Mouse (Mus musculus): ENCODE data around the gene Whrn. TPM values are rescaled to one million over a fixed set of nuclear protein-coding genes. Genes with fewer than 3 reads are reported as not detected.
A peak's percentile ranks its signal among the peaks of the same experiment; 100 is the strongest.

The Whrn gene
- polyA plus RNA-seq, 1 experiment from 2014 or later: 1.9 TPM

DNA sequence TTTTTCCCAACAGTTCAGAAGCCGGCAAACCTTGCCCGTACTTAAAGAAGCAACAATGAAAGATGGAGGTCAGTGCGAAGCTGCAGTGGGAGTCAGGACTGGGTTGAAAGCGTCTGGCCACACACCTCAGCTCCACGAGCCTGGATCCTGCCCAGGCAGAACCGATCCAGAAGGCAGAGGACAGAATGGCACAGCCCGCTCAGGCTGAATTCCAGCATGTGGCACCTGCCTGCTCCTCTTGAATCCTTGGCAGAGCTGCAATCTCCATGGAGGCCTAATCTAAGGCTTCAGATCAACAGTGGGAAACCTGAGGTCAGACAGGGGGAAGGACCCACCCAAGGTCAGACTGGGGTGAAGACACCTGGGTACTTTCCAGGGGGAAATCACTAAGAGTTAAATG, 54.2 kb downstream of the Whrn start:
- Histone ChIP-seq H3K4me1 (replicated peaks) (peaks cover 16% of the 10 kb centered on the region), H3K4me3 (no peak overlapping the region), H3K36me3 (no peaks in the 10 kb centered on the region), H3K4me2 (no peak overlapping the region), H3K9me3 (replicated peaks) (0 out of 2 replicates have a peak, but pooled peaks cover 5% of the 10 kb centered on the region), H3K27me3 (no peaks in the 10 kb centered on the region), H3K9ac (no peak overlapping the region), H3K27ac (no peak overlapping the region)
- WGBS: 87% methylated on average over 7 of the region's 7 CpGs
- no peak for ATAC-seq (replicated peaks; ENCODE audit: insufficient number of reproducible peaks, insufficient read depth, low FRiP score, low read depth)

DNA sequence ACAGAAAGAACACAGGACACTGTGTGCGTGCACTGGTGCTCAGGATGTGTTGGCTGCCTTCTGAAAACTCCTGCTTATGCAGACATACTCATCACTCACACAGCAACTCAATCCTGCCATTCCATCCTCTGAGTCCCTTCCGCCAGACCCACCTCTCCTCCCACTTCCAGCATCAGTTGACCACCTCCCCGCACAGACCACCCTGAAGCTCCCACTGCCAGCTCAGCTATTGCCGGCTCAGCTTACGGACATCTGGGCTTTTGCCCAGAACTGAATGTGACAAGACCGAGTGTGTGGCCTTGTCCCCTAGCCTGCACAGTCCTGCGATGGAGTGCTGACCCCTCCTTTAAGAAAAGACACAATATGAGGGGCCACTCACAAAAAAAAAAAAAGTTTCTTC, 55.5 kb downstream of the Whrn start:
- Histone ChIP-seq H3K9ac (no peak overlapping the region), H3K4me2 (no peak overlapping the region), H3K36me3 (no peaks in the 10 kb centered on the region), H3K27me3 (no peaks in the 10 kb centered on the region), H3K4me3 (no peak overlapping the region), H3K27ac (no peak overlapping the region), H3K9me3 (replicated peaks) (no peaks in the 10 kb centered on the region), H3K4me1 (replicated peaks) (peaks cover 17% of the 10 kb centered on the region)
- no peak for ATAC-seq (replicated peaks; ENCODE audit: insufficient number of reproducible peaks, insufficient read depth, low FRiP score, low read depth)
- 58% methylated on average over 7 of the region's 7 CpGs for WGBS

DNA sequence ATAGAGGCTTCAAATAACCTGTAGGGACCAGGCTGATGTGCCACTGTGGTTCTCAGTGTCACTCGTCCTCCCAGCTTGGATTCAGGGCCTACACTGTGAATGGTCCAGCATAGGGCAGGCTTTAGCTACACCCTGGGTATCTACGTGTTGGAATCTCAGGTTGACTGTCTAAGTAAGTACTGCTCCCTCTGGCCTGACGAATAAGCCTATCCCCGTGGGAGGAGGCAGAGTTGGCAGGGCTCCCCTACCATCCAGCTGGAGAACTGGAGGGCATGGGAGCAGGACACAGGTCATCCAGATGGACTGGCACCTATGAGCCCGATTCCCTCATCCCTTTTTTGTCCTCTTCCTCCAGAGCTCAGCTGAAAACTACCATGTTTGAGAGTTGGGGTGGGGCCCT, 57.8 kb downstream of the Whrn start:
- 68% methylated on average over 5 of the region's 5 CpGs for WGBS
- no peak for ATAC-seq (replicated peaks; ENCODE audit: insufficient number of reproducible peaks, insufficient read depth, low FRiP score, low read depth)
- H3K27ac ChIP-seq: peak overlapping the region; percentile 44

DNA sequence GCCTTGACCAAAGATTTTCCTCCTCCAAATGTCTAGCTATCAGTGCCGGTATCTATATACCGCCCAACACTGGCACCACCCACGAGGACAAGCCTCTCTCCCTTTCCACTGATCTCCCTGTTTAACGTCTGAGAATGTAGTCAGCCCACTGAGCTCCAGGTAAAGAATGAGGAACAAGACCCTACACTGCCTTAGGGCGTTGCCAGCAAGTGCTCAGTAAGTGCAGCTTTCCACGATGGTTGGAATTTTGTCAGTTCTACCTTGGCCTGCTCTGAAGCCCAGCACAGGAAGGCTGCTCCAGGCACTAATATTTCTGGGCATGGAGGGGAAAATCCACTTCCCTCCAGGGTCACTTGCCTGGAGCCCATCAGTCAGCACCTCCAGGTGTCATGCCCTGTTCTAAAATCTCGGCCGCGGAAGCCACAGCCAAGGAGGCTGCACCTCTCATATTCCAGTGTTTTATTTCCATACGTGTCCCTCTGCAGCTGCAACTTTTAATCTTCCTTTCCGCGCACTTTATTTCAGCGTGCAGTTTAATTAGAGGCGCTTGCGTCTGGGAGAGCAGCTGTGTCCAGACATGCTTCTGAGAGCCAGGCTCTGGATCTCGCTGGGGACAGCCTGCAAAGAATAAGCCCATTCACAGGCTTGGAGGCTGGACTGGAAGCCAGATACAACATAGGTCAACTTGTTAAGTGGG, 58.5 kb downstream of the Whrn start:
- Histone ChIP-seq H3K9me3 (replicated peaks) (no peaks in the 10 kb centered on the region), H3K36me3 (no peaks in the 10 kb centered on the region), H3K4me1 (replicated peaks) (peaks cover 17% of the 10 kb centered on the region), H3K27me3 (no peaks in the 10 kb centered on the region), H3K4me2 (no peak overlapping the region), H3K4me3 (no peak overlapping the region), H3K9ac (no peak overlapping the region), H3K27ac (peak overlapping the region; percentile 44)
- peak; percentile 63; the same call in 1 of the 2 replicates for ATAC-seq (replicated peaks; ENCODE audit: insufficient number of reproducible peaks, insufficient read depth, low FRiP score, low read depth)
- 33% methylated on average over 16 of the region's 16 CpGs for WGBS

More for the DNA sequence above, 57.8 kb downstream of the Whrn start:
- H3K9ac ChIP-seq: no peak overlapping the region
- H3K4me3 ChIP-seq: no peak overlapping the region
- H3K9me3 ChIP-seq (replicated peaks): no peaks in the 10 kb centered on the region
- H3K4me2 ChIP-seq: no peak overlapping the region
- no peaks in the 10 kb centered on the region for H3K36me3 ChIP-seq
- peaks cover 17% of the 10 kb centered on the region for H3K4me1 ChIP-seq (replicated peaks)
- no peaks in the 10 kb centered on the region for H3K27me3 ChIP-seq

GRCm38 (mm10) chr4:63435402-63435801, 60.4 kb downstream of the Whrn start:
- H3K4me1 ChIP-seq (replicated peaks): peaks cover 17% of the 10 kb centered on the region
- H3K9ac ChIP-seq: no peak overlapping the region
- no peak overlapping the region for H3K27ac ChIP-seq
- no peaks in the 10 kb centered on the region for H3K27me3 ChIP-seq
- no peaks in the 10 kb centered on the region for H3K36me3 ChIP-seq
- WGBS: 72% methylated on average over 9 of the region's 9 CpGs
- H3K4me3 ChIP-seq: no peak overlapping the region
- H3K4me2 ChIP-seq: no peak overlapping the region
- no peak for ATAC-seq (replicated peaks; ENCODE audit: insufficient number of reproducible peaks, insufficient read depth, low FRiP score, low read depth)
- no peaks in the 10 kb centered on the region for H3K9me3 ChIP-seq (replicated peaks)

DNA sequence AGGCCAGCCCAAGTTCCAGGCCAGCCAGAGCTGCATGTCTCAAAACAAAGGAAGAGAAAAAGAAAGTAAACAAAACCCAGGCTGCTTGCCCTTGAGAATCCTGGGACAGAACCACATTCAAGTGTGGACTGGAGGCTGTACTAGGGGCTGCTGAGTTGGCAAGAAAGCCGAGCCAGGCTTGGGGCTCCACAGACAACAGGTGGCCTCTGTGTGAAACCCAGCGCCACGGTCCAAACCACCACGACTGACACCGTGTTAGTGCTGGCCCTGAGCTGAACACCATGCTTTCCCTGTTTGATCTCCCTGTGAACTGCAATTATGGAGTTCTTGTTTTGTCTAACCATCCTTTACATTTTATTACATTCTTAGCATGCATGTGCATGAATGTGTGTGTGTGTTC, 64.7 kb downstream of the Whrn start:
- H3K9ac ChIP-seq: no peak overlapping the region
- H3K4me1 ChIP-seq (replicated peaks): no peaks in the 10 kb centered on the region
- H3K4me3 ChIP-seq: no peak overlapping the region
- H3K36me3 ChIP-seq: no peaks in the 10 kb centered on the region
- H3K27me3 ChIP-seq: no peaks in the 10 kb centered on the region
- H3K27ac ChIP-seq: no peak overlapping the region
- no peak for ATAC-seq (replicated peaks; ENCODE audit: insufficient number of reproducible peaks, insufficient read depth, low FRiP score, low read depth)
- no peaks in the 10 kb centered on the region for H3K9me3 ChIP-seq (replicated peaks)
- WGBS: 76% methylated on average over 5 of the region's 5 CpGs
- no peak overlapping the region for H3K4me2 ChIP-seq

DNA sequence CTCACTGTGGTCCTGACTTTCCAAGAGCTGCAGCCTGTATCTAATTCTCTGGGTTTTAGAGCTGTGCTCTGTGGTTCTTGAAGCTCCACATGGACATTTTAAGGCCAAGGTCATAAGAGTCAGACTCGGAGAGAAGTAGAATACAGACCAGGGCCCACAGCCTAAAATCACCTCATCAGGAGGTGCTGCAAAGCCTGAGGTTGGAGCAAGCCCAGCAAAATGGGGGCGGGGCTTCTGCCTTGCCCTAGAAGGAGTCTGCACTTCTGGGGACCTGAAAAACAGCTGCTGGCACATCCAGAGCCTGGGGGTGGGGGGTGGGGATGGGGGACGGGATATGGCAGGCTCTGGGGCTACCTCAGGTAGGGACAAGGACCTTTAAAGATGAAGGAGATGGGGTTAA, 65.4 kb downstream of the Whrn start:
- Histone ChIP-seq H3K27me3 (no peaks in the 10 kb centered on the region), H3K4me2 (no peak overlapping the region), H3K36me3 (no peaks in the 10 kb centered on the region), H3K9ac (no peak overlapping the region), H3K27ac (no peak overlapping the region), H3K9me3 (replicated peaks) (no peaks in the 10 kb centered on the region), H3K4me3 (no peak overlapping the region), H3K4me1 (replicated peaks) (no peaks in the 10 kb centered on the region)
- WGBS: 39% methylated on average over 3 of the region's 3 CpGs
- ATAC-seq (replicated peaks; ENCODE audit: insufficient number of reproducible peaks, insufficient read depth, low FRiP score, low read depth): no peak

- H3K9me3 ChIP-seq (replicated peaks): no peaks in the 10 kb centered on the region
- H3K27ac ChIP-seq: no peak overlapping the region
- H3K4me1 ChIP-seq (replicated peaks): no peaks in the 10 kb centered on the region
- no peaks in the 10 kb centered on the region for H3K27me3 ChIP-seq
- H3K36me3 ChIP-seq: no peaks in the 10 kb centered on the region
- H3K4me3 ChIP-seq: no peak overlapping the region
- ATAC-seq (replicated peaks; ENCODE audit: insufficient number of reproducible peaks, insufficient read depth, low FRiP score, low read depth): no peak
- H3K4me2 ChIP-seq: no peak overlapping the region
- H3K9ac ChIP-seq: no peak overlapping the region
- 61% methylated on average over 8 of the region's 8 CpGs for WGBS
Observed at GRCm38 (mm10) chr4:63426308-63426707, 69.5 kb downstream of the Whrn start.

DNA sequence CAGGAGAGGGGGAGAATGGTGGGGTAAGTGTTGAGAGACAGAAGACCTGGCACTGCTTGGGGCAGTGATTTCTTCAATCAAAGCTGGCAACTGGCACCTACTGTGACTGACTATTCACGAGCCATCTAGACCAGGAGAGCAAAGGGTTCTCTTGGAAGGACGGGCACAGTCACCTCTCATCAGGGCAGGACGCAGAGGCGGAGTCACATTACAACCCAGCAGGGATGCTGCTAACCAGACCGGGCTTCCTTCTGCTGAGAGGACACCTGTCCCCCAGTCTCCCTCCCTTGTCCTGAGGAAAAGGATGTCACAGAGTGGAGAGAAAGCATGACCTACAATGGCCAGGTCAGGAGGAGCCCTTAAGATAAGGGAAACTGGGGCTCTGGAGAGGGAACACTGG, 72.0 kb downstream of the Whrn start:
- no peak overlapping the region for H3K9ac ChIP-seq
- 26% methylated on average over 5 of the region's 5 CpGs for WGBS
- H3K9me3 ChIP-seq (replicated peaks): no peaks in the 10 kb centered on the region
- no peaks in the 10 kb centered on the region for H3K27me3 ChIP-seq
- H3K36me3 ChIP-seq: no peaks in the 10 kb centered on the region
- H3K4me2 ChIP-seq: no peak overlapping the region
- H3K4me3 ChIP-seq: no peak overlapping the region
- peaks cover 5% of the 10 kb centered on the region; the same call in 1 of the 2 replicates for H3K4me1 ChIP-seq (replicated peaks)
- H3K27ac ChIP-seq: no peak overlapping the region
- ATAC-seq (replicated peaks; ENCODE audit: insufficient number of reproducible peaks, insufficient read depth, low FRiP score, low read depth): no peak

DNA sequence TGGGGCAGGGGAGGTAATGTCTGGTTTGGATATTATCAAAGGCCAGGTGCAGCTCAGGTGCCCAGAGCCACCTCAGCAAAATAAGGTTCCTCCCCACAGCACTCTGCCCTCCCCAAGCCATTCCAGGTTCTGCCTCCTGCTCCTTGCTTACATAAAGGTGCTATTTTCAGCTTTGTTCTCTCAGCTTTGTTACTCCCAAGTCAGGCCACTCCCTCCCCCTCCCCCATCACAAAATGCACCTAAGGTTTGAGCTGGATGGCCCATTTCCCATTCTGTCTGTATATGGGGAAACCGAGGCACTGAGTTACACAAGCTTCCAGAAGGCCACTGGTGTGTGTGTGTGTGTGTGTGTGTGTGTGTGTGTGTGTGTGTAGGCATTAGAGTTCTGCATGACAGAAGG, 72.6 kb downstream of the Whrn start:
- Histone ChIP-seq H3K9me3 (replicated peaks) (no peaks in the 10 kb centered on the region), H3K9ac (no peak overlapping the region), H3K36me3 (no peaks in the 10 kb centered on the region), H3K4me2 (no peak overlapping the region), H3K4me1 (replicated peaks) (peaks cover 5% of the 10 kb centered on the region; the same call in 1 of the 2 replicates), H3K4me3 (no peak overlapping the region), H3K27ac (no peak overlapping the region), H3K27me3 (no peaks in the 10 kb centered on the region)
- WGBS: 76% methylated on average over 1 of the region's 1 CpGs
- no peak for ATAC-seq (replicated peaks; ENCODE audit: insufficient number of reproducible peaks, insufficient read depth, low FRiP score, low read depth)

- H3K9me3 ChIP-seq (replicated peaks): no peaks in the 10 kb centered on the region
- WGBS: 56% methylated on average over 14 of the region's 14 CpGs
- H3K27ac ChIP-seq: no peak overlapping the region
- H3K27me3 ChIP-seq: 0 out of 2 replicates have a peak, but pooled peaks cover 2% of the 10 kb centered on the region
- no peak overlapping the region for H3K4me3 ChIP-seq
- no peak for ATAC-seq (replicated peaks; ENCODE audit: insufficient number of reproducible peaks, insufficient read depth, low FRiP score, low read depth)
- no peak overlapping the region for H3K4me2 ChIP-seq
- H3K36me3 ChIP-seq: no peaks in the 10 kb centered on the region
- H3K4me1 ChIP-seq (replicated peaks): peaks cover 8% of the 10 kb centered on the region
- no peak overlapping the region for H3K9ac ChIP-seq
Observed at GRCm38 (mm10) chr4:63420143-63420920, 75.5 kb downstream of the Whrn start.
